Mouse (Mus musculus): Measurements from ENCODE around the gene Rab31. TPM values are rescaled to one million over a fixed set of nuclear protein-coding genes. Genes with fewer than 3 reads are reported as not detected.

Rab31 gene
- polyA plus RNA-seq, 1 experiment from 2014 or later: 60.8 TPM

Other genes with a start within 250 kb of the Rab31 start
- 0.14 TPM in 1 of 2 replicates, not detected in the other for gene Tmem232, start 232.0 kb downstream of the Rab31 start, polyA plus RNA-seq (2016; fragmentation: Nextera tagmentation; extraction: Ambion mirVana)
- gene Vapa, start 159.2 kb downstream of the Rab31 start, polyA plus RNA-seq (2016; fragmentation: Nextera tagmentation; extraction: Ambion mirVana): 184 and 190 TPM in 2 replicates
- 0.09 and 0.17 TPM in 2 replicates for gene Txndc2, start 130.6 kb downstream of the Rab31 start, polyA plus RNA-seq (2016; fragmentation: Nextera tagmentation; extraction: Ambion mirVana)
- gene Ppp4r1, start 9.8 kb upstream of the Rab31 start, polyA plus RNA-seq (2016; fragmentation: Nextera tagmentation; extraction: Ambion mirVana): 51.0 and 59.6 TPM in 2 replicates
- gene Ralbp1, start 113.0 kb upstream of the Rab31 start, polyA plus RNA-seq (2016; fragmentation: Nextera tagmentation; extraction: Ambion mirVana): 46.4 and 58.3 TPM in 2 replicates
- gene Twsg1, start 178.5 kb upstream of the Rab31 start, polyA plus RNA-seq (2016; fragmentation: Nextera tagmentation; extraction: Ambion mirVana): 67.5 and 81.1 TPM in 2 replicates

All from hindbrain, embryonic 10.5 days (tissue).